Mouse (Mus musculus): ENCODE measurements at regions not wholly inside any gene's neighbourhood (a gene's known extent, or its start where the extent isn't known, plus 50 kb on each side); places are given as distances from the start of the nearest gene placed in this dataset.

DNA sequence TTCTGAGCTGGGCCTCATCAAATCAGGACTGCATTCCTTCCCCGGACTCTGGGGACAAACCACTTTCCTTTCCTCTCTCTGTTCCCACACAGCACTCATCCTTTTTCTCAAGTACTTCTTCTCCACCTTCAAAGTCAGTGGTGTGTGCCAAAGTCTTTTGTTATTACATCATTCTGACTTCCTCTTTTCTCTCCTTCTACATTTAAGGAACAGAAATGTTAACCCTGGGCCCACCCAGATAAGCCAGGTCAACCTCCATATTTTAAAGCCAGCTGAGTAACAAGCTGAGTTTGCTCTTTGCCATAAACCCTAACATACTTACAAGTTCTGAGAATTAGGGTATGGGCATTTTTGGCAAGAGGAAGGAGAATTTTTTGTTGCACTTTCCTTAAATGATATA, 65.3 kb upstream of the Tyw5 start:
- no peak for TF ChIP-seq EP300 (IDR thresholded peaks at IDR 0.05)
- TF ChIP-seq CTCF (IDR thresholded peaks at IDR 0.05) = no peak
